Mouse (Mus musculus) megakaryocyte-erythroid progenitor cell, adult 5-6 weeks (primary cell): ENCODE measurements around the gene Gm10230. TPM values are rescaled to one million over a fixed set of nuclear protein-coding genes. Genes with fewer than 3 reads are reported as not detected.
"Not testable (repeated sequence)": the region's sequence is repeated elsewhere in the genome, so short reads cannot be mapped to it uniquely, and the experiment has no call there.

Source experiments
- ATAC-seq: replicated peaks from 2 replicates; pipeline ENCODE4 v1.8.0; 2016; ENCODE audit warnings: mild to moderate bottlenecking, inconsistent platforms; ENCODE audit not compliant: severe bottlenecking, poor library complexity, low FRiP score, low TSS enrichment
- total RNA-seq, 2 experiments: library from RNA; stranded (forward) in 1 of 2; stranded (reverse) in 1 of 2; fragments of 200-1000, 215-1000 nt in 1 of 2; fragments of >200 nt in 1 of 2; fragmentation: Nextera tagmentation in 1 of 2; gene quantifications; 2 replicates each; pipeline ENCODE4 v1.2.3; 2014 to 2017

The Gm10230 gene
- total RNA-seq (2014; fragmentation: Nextera tagmentation) (not detected in 2 replicates), total RNA-seq (2017) (not detected in 2 replicates)

DNA sequence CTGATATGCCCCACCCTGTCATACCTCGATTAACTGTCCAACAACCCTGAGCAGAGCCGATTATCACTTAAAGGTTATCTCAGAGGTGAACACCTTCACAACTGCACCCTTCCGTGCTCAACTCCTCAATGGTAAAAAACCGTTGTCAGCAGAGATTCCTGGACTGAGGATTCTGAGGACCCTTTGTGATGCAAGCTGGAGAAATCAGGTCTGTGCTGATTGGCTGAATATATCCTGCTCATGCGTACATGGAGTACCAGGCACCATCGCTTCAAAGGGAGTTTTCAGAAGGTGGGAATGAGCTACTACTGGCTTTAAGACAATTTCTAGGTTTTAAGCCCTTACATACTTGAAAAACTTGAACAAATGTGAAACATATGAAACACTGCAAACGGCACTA is at the start of gene Gm10230:
Gene Gm10230 (minus strand): TSS at position 101 of the 400 bp plus-strand sequence.
- ATAC-seq = not testable (repeated sequence)
